Mouse (Mus musculus) E14TG2a.4 (cell line): Measurements from ENCODE around the gene Agbl2.

Source experiments
- CTCF ChIP-seq: conservative IDR thresholded peaks from 2 replicates; pipeline ENCODE4 v1.5.1; 2014; ENCODE audit warnings: low read length
- NANOG ChIP-seq: IDR thresholded peaks from 2 replicates; pipeline ENCODE4 v1.6.1; 2014; ENCODE audit warnings: borderline replicate concordance, low read length, mixed read lengths
- POU5F1 ChIP-seq: IDR thresholded peaks from 2 replicates; pipeline ENCODE4 v1.6.1; 2014; ENCODE audit warnings: low read length, borderline replicate concordance

- no peak for TF ChIP-seq CTCF
- TF ChIP-seq NANOG: no peak
- no peak for TF ChIP-seq POU5F1
Observed at GRCm38 (mm10) chr2:90874025-90874424, 91.5 kb downstream of the Agbl2 start.
